Mouse (Mus musculus) hindbrain, embryonic 10.5 days (tissue): ENCODE measurements around the gene Uhrf1bp1l. TPM values are rescaled to one million over a fixed set of nuclear protein-coding genes. Genes with fewer than 3 reads are reported as not detected.
"Not testable (repeated sequence)": the region's sequence is repeated elsewhere in the genome, so short reads cannot be mapped to it uniquely, and the experiment has no call there.

Experiments
- DNase-seq: peaks from one replicate; pipeline ENCODE4 v3.0.0-alpha.2; 2017; ENCODE audit warnings: low spot score
- H3K27ac ChIP-seq: fragments of 300-500 bp; sonication (generic); 2 replicates; pipeline ENCODE4 v1.5.1; 2016; ENCODE audit warnings: mild to moderate bottlenecking, moderate library complexity
- H3K27me3 ChIP-seq: fragments of 300-500 bp; sonication (generic); 2 replicates; pipeline ENCODE4 v1.6.1; 2016; ENCODE audit warnings: mild to moderate bottlenecking; ENCODE audit not compliant: poor library complexity, insufficient read depth, severe bottlenecking
- H3K36me3 ChIP-seq: fragments of 300-500 bp; sonication (generic); 2 replicates; pipeline ENCODE4 v1.6.1; 2016; ENCODE audit warnings: mild to moderate bottlenecking, moderate library complexity
- H3K4me1 ChIP-seq: fragments of 300-500 bp; sonication (generic); replicated peaks from 2 replicates; pipeline ENCODE4 v1.6.1; 2016; ENCODE audit warnings: mild to moderate bottlenecking
- H3K4me3 ChIP-seq: fragments of 300-500 bp; sonication (generic); 2 replicates; pipeline ENCODE4 v1.5.1; 2016; ENCODE audit warnings: mild to moderate bottlenecking, moderate library complexity
- H3K9me3 ChIP-seq: fragments of 300-500 bp; sonication (generic); 2 replicates; pipeline ENCODE4 v1.6.1; 2016; ENCODE audit warnings: mild to moderate bottlenecking, moderate library complexity
- WGBS: fragments of 180-500 bp; shearing (Covaris S2); methylation state at CpG from one replicate; pipeline ENCODE4 v1.1.7; 2016; 5-methylcytosine and 5-hydroxymethylcytosine counted together
- polyA plus RNA-seq: library from polyadenylated mRNA; unstranded; fragments of >200 nt; fragmentation: Nextera tagmentation; extraction: Ambion mirVana; gene quantifications from 2 replicates; pipeline ENCODE4 v1.2.1, GENCODE M21; 2016

Gene Uhrf1bp1l
- 27.6 and 28.4 TPM in 2 replicates for polyA plus RNA-seq

GRCm38 (mm10) chr10:89744871-89745665 is at the start of gene Uhrf1bp1l:
Uhrf1bp1l (plus strand) TSS chr10:89744991.
- Histone ChIP-seq H3K27me3 (no peaks in the 10 kb centered on the region), H3K9me3 (no peaks in the 10 kb centered on the region), H3K36me3 (no peaks in the 10 kb centered on the region), H3K4me1 (peaks cover 13% of the 10 kb centered on the region), H3K27ac (peak within 1 kb of the TSS; percentile 98), H3K4me3 (peak within 1 kb of the TSS; percentile 93)
- under 1% methylated on average over 85 of the region's 85 CpGs for WGBS
- DNase-seq, result peak; percentile 93

- Histone ChIP-seq H3K4me1 (no peaks in the 10 kb centered on the region), H3K4me3 (no peak overlapping the region), H3K9me3 (no peaks in the 10 kb centered on the region), H3K27ac (no peak overlapping the region), H3K27me3 (no peaks in the 10 kb centered on the region), H3K36me3 (no peaks in the 10 kb centered on the region)
- WGBS, result 87% methylated on average over 20 of the region's 20 CpGs
- no peak for DNase-seq
Observed at GRCm38 (mm10) chr10:89695194-89695911, 49.4 kb upstream of the Uhrf1bp1l start.

- not testable (repeated sequence) for H3K4me1 ChIP-seq, H3K27me3 ChIP-seq, DNase-seq, H3K27ac ChIP-seq, H3K36me3 ChIP-seq, H3K9me3 ChIP-seq, H3K4me3 ChIP-seq
- WGBS, result 72% methylated on average over 2 of the region's 2 CpGs
Observed at GRCm38 (mm10) chr10:89696270-89696669, 48.5 kb upstream of the Uhrf1bp1l start.

- no peak for DNase-seq
- 90% methylated on average over 3 of the region's 3 CpGs for WGBS
- Histone ChIP-seq H3K4me1 (no peaks in the 10 kb centered on the region), H3K27ac (no peak overlapping the region), H3K27me3 (no peaks in the 10 kb centered on the region), H3K9me3 (no peaks in the 10 kb centered on the region), H3K4me3 (no peak overlapping the region), H3K36me3 (no peaks in the 10 kb centered on the region)
Observed at GRCm38 (mm10) chr10:89697956-89698355, 46.8 kb upstream of the Uhrf1bp1l start.

GRCm38 (mm10) chr10:89703042-89703441 is 41.7 kb upstream of the Uhrf1bp1l start:
- H3K4me1 ChIP-seq, result no peaks in the 10 kb centered on the region

GRCm38 (mm10) chr10:89707397-89707796 is 37.4 kb upstream of the Uhrf1bp1l start:
- H3K9me3 ChIP-seq, result no peaks in the 10 kb centered on the region
- WGBS, result 81% methylated on average over 3 of the region's 3 CpGs
- no peak for DNase-seq
- H3K27ac ChIP-seq, result no peak overlapping the region
- H3K4me1 ChIP-seq, result peaks cover 9% of the 10 kb centered on the region
- H3K36me3 ChIP-seq, result peaks cover 17% of the 10 kb centered on the region
- no peaks in the 10 kb centered on the region for H3K27me3 ChIP-seq
- H3K4me3 ChIP-seq, result no peak overlapping the region

More at GRCm38 (mm10) chr10:89703042-89703441, 41.7 kb upstream of the Uhrf1bp1l start:
- Histone ChIP-seq H3K4me3 (no peak overlapping the region), H3K27me3 (no peaks in the 10 kb centered on the region), H3K27ac (no peak overlapping the region), H3K9me3 (no peaks in the 10 kb centered on the region), H3K36me3 (no peaks in the 10 kb centered on the region)
- DNase-seq, result no peak
- WGBS, result 46% methylated on average over 5 of the region's 5 CpGs

- WGBS, result 34% methylated on average over 10 of the region's 10 CpGs
- peak; percentile 15 for DNase-seq
- peaks cover 31% of the 10 kb centered on the region for H3K36me3 ChIP-seq
Observed at GRCm38 (mm10) chr10:89708720-89709119, 36.1 kb upstream of the Uhrf1bp1l start.

GRCm38 (mm10) chr10:89714910-89715309 is 29.9 kb upstream of the Uhrf1bp1l start:
- no peaks in the 10 kb centered on the region for H3K27me3 ChIP-seq
- no peaks in the 10 kb centered on the region for H3K9me3 ChIP-seq
- H3K27ac ChIP-seq, result no peak overlapping the region
- no peak overlapping the region for H3K4me3 ChIP-seq
- no peak for DNase-seq
- no peaks in the 10 kb centered on the region for H3K4me1 ChIP-seq
- H3K36me3 ChIP-seq, result peaks cover 73% of the 10 kb centered on the region
- 93% methylated on average over 10 of the region's 10 CpGs for WGBS

More at GRCm38 (mm10) chr10:89708720-89709119, 36.1 kb upstream of the Uhrf1bp1l start:
- Histone ChIP-seq H3K9me3 (no peaks in the 10 kb centered on the region), H3K4me1 (peaks cover 9% of the 10 kb centered on the region), H3K4me3 (peak overlapping the region; percentile 21; the same call in 1 of the 2 replicates), H3K27ac (no peak overlapping the region), H3K27me3 (no peaks in the 10 kb centered on the region)

GRCm38 (mm10) chr10:89720252-89720651 is 24.5 kb upstream of the Uhrf1bp1l start:
- Histone ChIP-seq H3K9me3 (no peaks in the 10 kb centered on the region), H3K36me3 (peaks cover 68% of the 10 kb centered on the region), H3K27me3 (no peaks in the 10 kb centered on the region), H3K4me3 (no peak overlapping the region), H3K4me1 (no peaks in the 10 kb centered on the region), H3K27ac (no peak overlapping the region)
- no peak for DNase-seq

GRCm38 (mm10) chr10:89720796-89721195 is 24.0 kb upstream of the Uhrf1bp1l start:
- no peaks in the 10 kb centered on the region for H3K27me3 ChIP-seq
- no peak overlapping the region for H3K27ac ChIP-seq
- no peak overlapping the region for H3K4me3 ChIP-seq
- H3K9me3 ChIP-seq, result no peaks in the 10 kb centered on the region
- no peaks in the 10 kb centered on the region for H3K4me1 ChIP-seq
- peaks cover 68% of the 10 kb centered on the region for H3K36me3 ChIP-seq
- 96% methylated on average over 3 of the region's 3 CpGs for WGBS
- DNase-seq, result no peak

- Histone ChIP-seq H3K9me3 (no peaks in the 10 kb centered on the region), H3K4me3 (no peak overlapping the region), H3K27me3 (no peaks in the 10 kb centered on the region), H3K36me3 (peaks cover 74% of the 10 kb centered on the region), H3K27ac (no peak overlapping the region), H3K4me1 (no peaks in the 10 kb centered on the region)
- DNase-seq, result no peak
- 89% methylated on average over 14 of the region's 14 CpGs for WGBS
Observed at GRCm38 (mm10) chr10:89722247-89723195, 22.3 kb upstream of the Uhrf1bp1l start.

GRCm38 (mm10) chr10:89730386-89730785 is 14.4 kb upstream of the Uhrf1bp1l start:
- Histone ChIP-seq H3K27me3 (no peaks in the 10 kb centered on the region), H3K4me1 (peaks cover 16% of the 10 kb centered on the region), H3K36me3 (peaks cover 27% of the 10 kb centered on the region), H3K4me3 (no peak overlapping the region), H3K9me3 (no peaks in the 10 kb centered on the region), H3K27ac (no peak overlapping the region)
- DNase-seq, result no peak
- 85% methylated on average over 6 of the region's 6 CpGs for WGBS
